Mouse (Mus musculus) T-helper 2 cell (primary cell): ENCODE data around the gene 4933416C03Rik.

Experiments used
- in situ Hi-C: fragments of 300-600 bp; cut with MboI, MseI; formaldehyde crosslinking; loops from one replicate; pipeline ENCODE4 v1.15.1; 2025; ENCODE audit warnings: high pct_unique_total_duplicates

Gene 4933416C03Rik

DNA sequence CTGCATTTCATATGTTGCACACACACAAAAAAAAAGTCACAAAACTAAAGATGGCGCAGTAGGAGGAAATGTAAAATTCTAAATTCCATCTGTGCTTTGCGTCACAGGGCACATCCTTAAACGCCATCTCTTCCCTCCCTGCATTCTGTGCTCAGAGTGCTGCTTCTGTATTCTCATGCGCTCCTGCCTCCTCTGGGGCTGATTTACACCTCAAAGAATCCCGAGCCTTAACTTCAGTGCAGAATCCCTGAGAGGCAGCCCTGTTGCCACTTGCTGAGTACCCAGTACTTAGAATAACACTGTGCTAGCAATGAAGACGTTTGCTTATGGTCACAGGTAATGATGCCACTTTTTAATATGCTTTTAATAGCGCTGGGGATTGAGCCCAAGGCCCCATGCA, 34.3 kb downstream of the 4933416C03Rik start:
- in situ Hi-C loops = no loop called here

DNA sequence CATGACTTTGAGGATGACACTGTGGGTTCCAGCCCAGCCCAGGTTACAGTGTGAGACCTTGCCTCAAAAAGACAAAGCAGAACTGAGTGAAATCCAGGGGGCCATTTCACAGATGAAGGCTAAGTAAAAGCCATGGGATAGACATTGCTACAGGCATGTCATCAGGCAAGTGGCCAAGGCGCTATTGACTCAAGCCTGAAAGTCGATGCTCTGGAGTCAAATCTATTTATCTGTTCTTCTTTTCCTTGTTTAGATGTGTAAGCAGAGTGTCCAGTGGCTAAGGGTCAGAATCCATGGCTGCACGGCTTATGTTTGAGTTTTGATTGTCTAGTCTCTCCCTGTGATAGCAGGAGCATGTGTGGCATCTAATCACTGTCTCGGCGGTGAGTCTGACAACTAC, 35.1 kb downstream of the 4933416C03Rik start:
- in situ Hi-C loops = no loop called here

DNA sequence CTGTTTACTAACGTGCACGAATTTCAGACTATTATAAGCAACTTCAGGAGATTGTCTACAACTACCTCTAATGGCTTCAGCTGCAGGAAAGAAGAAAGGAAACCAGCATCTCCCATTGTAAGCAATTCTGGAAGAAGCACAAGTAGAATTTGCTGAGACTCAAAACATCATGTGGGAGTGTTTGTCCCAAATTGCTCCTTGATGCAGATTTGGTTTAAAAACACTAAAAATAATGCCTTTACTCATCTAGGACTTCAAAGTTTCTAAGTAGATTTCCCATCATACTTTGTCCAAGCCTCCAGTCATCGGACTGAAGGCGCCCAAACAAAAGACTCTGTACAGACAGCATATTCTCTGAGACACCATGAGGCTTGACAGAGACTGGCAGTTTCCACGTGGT, 37.8 kb downstream of the 4933416C03Rik start:
- in situ Hi-C loops = no loop called here
